23 mouse cellular contexts compared by ENCODE assay signal in genomic region chr11:4104989-4105388, GRCm38 (mm10). TPM values are rescaled to one million over a fixed set of nuclear protein-coding genes. Genes with fewer than 3 reads are reported as not detected.
"Had no signal": no experiment of that assay in that cellular context is flagged by ENCODE, and none has a peak within 500 bp of the region (broad histone marks: within the 10 kb centered on the region; RNA-seq: fewer than 3 reads in every experiment).

No protein-coding gene starts in this region.

- H3K27ac ChIP-seq: intestine, embryonic 15.5 days; kidney, embryonic 15.5 days; limb, embryonic 12.5 days; limb, embryonic 15.5 days; liver, embryonic 12.5 days; liver, embryonic 15.5 days; neural tube, embryonic 13.5 days; stomach, embryonic 15.5 days had no signal

- ATAC-seq: intestine, embryonic 15.5 days; liver, embryonic 12.5 days had no signal

- H3K4me1 ChIP-seq: intestine, embryonic 15.5 days; kidney, embryonic 15.5 days; limb, embryonic 12.5 days; limb, embryonic 15.5 days; liver, embryonic 12.5 days; liver, embryonic 15.5 days; neural tube, embryonic 13.5 days; stomach, embryonic 15.5 days had no signal

- DNase-seq: kidney, adult 11 months; kidney, adult 8-10 months; kidney, postnatal 10 days; kidney, postnatal 36 days; left cerebral cortex, postnatal 4 days; lung, adult 2 months; lung, postnatal 14 days; lung, postnatal 4 days; midbrain, embryonic 14.5 days; spleen, adult 18-20 months; thymus, postnatal 25 days had no signal

- H3K4me3 ChIP-seq: intestine, embryonic 15.5 days; kidney, embryonic 15.5 days; limb, embryonic 12.5 days; limb, embryonic 15.5 days; liver, embryonic 12.5 days; liver, embryonic 15.5 days; neural tube, embryonic 13.5 days; stomach, embryonic 15.5 days had no signal

RNA-seq across cellular contexts. Expression of gene Mtfp1, which starts 9.7 kb away (rescaled TPM):
- total RNA-seq: neutrophil, adult 5-6 weeks had no signal

RNA-seq across cellular contexts. Expression of gene Sec14l3, which starts 40.3 kb away (rescaled TPM):
- total RNA-seq: megakaryocyte progenitor cell, adult 5-6 weeks; megakaryocyte-erythroid progenitor cell, adult 5-6 weeks; neutrophil, adult 5-6 weeks had no signal
- polyA plus RNA-seq: intestine, embryonic 15.5 days; kidney, embryonic 15.5 days; limb, embryonic 12.5 days; limb, embryonic 15.5 days; liver, embryonic 12.5 days; liver, embryonic 15.5 days; midbrain, embryonic 11.5 days had no signal
